Mouse (Mus musculus) left cerebral cortex, adult 9 months (tissue): ENCODE measurements around the gene Atp2a3.
A peak's percentile ranks its signal among the peaks of the same experiment; 100 is the strongest.

Experiments
- DNase-seq, 2 experiments: peaks; one replicate each; pipeline ENCODE4 v3.0.0; 2022; ENCODE audit warnings: low spot score in 2 of 2

Gene Atp2a3

GRCm38 (mm10) chr11:72954216-72954615 is 6.8 kb upstream of the Atp2a3 start:
- DNase-seq, result no peak

GRCm38 (mm10) chr11:72955339-72955974 is 5.5 kb upstream of the Atp2a3 start:
- DNase-seq, result no peak

- DNase-seq, result no peak
These were observed 3.7 kb upstream of the Atp2a3 start for GRCm38 (mm10) chr11:72957318-72957717.

DNA sequence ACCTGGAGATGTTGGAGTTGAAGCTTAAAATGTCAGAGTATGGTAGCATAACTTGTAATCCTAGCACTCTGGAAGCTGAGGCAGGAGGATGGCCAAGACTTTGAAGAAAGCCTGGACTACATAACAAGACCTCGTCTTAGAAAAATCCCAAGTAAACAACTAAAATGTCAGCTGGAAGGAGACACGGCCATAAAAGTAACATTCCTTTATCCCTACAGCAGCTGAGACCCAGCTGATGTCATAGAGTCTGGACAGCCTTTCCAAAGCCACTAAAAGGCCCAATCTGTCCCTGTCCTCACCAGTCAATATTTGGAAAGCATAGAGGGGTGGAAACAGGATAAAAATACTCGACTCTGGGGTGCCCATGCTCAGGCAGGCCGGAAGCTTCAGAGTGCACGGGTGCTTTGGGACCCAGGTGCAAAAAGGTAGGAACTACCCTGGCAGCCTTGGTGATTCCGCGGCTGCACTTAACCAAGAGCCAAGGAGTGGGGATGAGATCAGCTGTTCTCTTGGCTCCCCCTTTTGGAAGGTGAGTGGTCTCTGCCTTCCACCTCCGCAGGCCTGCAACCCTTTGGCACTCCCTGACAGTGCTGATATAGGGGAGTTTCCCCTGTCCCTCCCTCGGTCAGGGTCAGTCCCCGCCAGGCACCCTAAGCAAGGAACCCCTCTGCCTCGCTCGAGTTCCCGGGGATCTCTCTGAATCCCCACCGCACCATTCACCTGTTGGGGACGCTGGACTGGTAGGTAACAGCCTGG is 867 bp upstream of the Atp2a3 start:
- DNase-seq, result no peak

DNA sequence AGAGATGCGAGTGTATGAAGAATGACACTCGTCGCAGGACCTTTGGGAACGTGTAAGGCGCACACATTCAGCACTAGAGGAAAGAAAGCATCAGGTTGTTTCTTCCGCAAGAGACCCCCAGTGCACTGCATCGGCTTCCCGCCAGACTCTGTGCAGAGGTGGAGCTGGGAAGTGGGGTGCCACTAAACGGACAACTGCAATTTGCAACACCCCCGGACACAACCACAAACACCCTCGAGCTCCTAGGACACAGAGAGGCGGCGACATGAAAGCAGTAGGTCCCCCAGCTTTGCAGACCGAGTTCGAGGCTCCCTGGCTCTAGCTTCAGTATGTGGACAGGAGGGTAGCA is 272 bp upstream of the Atp2a3 start:
- DNase-seq, result no peak

DNA sequence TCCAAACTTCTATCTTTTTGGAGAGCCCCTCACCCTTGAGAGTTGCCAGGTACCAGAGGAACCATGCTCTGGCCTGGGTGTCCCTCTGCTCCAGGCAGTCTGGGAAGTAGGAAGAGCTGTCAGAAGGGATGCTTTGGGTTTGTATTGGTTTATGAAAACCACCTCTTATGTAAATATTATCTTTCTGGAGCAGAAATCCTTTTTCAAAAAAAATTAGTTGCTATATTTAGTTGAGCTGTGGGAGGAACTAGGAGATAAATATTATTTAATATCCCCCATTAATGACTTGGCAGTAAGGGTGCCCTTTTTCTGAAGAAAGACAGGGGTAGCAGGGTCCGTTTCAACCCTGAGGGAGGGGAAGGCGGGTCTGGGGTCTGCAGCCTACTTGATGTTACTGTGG is 1.4 kb downstream of the Atp2a3 start:
- DNase-seq, result no peak

GRCm38 (mm10) chr11:72963058-72963788 is 2.3 kb downstream of the Atp2a3 start:
- DNase-seq, result no peak

- no peak for DNase-seq
These were observed 2.9 kb downstream of the Atp2a3 start for GRCm38 (mm10) chr11:72963789-72964294.

- no peak for DNase-seq
These were observed 14.1 kb downstream of the Atp2a3 start for GRCm38 (mm10) chr11:72974995-72975503.

GRCm38 (mm10) chr11:72982516-72982915 is 21.5 kb downstream of the Atp2a3 start:
- no peak for DNase-seq

GRCm38 (mm10) chr11:72983283-72983682 is 22.3 kb downstream of the Atp2a3 start:
- no peak for DNase-seq

DNA sequence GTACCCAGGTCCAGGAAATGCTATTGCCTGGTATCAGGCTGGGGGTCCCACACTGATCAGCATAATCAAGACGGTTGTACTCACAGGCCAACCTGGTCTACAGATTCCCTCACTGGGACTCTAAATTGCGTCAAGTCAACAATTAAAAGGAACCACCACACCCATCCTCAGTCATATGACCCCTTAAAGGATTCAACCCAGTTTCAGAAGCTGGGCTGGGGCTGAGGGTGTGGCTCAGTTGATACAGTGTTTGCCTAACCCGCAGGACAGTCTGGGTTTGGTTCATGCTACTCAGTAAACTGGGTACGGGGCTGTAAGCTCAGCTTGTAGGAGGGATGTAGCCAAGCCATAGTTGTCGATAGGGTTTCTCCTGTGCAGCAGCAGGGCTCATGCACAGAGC is 25.8 kb downstream of the Atp2a3 start:
- DNase-seq, result no peak

- DNase-seq, result no peak
These were observed 26.3 kb downstream of the Atp2a3 start for GRCm38 (mm10) chr11:72987234-72987633.

GRCm38 (mm10) chr11:72987807-72988206 is 26.8 kb downstream of the Atp2a3 start:
- no peak for DNase-seq

DNA sequence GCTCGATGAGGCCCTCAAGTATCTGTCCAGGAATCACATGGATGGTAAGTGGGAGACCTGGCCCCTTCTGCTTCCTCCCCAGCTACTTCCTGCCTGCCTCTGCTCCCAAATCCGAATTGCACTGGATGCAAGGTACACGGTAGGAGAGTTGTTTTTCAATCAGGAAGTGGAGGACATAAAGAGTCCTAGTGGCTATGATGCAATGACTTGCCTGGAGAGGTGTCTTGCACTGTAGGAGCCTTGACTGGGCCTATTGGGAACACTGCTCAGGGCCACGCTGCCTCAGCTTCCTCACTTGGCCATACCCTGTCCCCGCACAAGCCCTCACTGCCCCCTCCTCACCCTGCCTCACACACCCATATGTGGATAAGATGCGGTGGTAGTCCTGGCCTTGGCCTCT is 28.1 kb downstream of the Atp2a3 start:
- no peak for DNase-seq

GRCm38 (mm10) chr11:72990688-72991087 is 29.7 kb downstream of the Atp2a3 start:
- no peak for DNase-seq

DNA sequence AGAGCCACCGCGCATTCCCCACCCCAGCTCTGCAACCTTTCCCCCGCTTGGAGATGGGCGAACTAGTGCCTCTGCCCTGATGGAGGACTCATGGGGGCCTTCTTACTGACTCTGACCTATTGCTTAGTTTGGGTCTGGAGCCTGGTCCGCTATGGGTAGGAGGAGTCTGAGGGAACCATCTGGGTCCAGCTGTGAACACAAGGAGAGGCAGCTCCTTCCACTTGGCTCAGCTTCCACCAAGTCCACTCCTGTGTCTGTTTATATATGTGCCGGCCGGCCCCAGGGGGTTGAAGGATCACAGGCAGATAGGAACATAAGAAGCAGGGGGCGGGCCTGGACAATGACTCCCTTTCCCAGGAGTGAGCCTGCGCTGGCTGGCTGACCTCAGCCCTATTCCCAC is 31.0 kb downstream of the Atp2a3 start:
- no peak for DNase-seq

- DNase-seq, result no peak
These were observed 35.4 kb downstream of the Atp2a3 start for GRCm38 (mm10) chr11:72996346-72996745.

- no peak for DNase-seq
These were observed 35.8 kb downstream of the Atp2a3 start for GRCm38 (mm10) chr11:72996781-72997180.

DNA sequence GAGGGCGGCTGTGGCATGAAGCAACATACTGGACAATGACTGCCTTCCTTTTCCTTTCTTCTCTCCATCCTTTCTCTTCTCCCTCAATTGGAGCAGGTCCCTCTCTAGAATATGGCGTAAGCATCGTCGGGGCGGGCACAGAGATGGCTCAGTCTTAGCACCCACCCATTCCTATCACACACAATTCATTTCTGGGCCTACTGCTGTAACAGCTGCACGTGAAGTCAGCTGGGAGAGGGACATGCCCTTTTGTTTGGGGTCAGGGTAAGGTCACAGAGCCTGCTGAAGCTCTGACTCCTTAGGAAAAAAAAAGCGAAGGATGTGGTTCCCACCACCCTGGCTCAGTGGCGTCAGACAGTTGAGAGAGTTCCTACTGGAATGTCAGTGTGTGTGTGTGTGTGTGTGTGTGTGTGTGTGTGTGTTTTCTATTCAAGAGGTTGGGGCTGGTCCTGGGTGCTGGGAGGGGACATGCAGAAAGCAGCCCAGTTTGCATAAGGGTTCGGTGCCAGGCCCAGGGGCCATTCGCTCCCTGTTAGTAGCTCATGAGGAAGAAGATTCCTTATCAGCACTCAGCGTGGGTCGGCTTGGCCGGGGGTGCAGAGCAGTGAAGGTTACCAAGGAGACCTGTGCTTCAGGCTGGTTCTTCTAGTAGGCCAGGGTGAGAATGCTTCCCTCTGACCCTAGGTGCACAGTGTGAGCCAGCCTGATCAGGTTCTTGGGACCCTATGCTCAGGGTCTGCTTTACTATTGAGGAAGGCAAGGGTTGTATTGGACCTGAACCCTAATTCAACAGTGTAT is 36.8 kb downstream of the Atp2a3 start:
- DNase-seq, result no peak

DNA sequence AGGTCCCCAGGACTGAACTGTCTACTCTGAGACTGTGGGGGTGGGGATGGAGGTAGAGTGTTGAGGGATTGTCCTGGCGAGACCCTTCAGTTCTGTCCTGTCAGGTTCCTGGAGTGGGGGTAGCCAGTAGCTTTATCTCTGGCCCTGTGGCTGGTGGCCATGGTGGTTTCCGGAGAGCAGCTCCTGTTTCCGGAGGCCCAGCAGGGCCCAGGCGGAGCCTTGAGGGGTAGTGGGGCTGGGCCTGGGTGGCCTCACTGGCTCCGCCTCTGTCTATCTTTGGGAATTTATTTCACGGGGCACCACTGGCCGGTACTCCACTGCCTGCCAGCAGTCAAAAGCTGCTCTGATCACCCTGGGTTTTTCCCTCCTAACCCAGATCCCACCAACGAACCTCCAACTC is 37.8 kb downstream of the Atp2a3 start, which contains the start of gene P2rx1:
Gene P2rx1, plus strand, starts transcription at position 333 of the 400 bp plus-strand sequence.
- no peak for DNase-seq

DNA sequence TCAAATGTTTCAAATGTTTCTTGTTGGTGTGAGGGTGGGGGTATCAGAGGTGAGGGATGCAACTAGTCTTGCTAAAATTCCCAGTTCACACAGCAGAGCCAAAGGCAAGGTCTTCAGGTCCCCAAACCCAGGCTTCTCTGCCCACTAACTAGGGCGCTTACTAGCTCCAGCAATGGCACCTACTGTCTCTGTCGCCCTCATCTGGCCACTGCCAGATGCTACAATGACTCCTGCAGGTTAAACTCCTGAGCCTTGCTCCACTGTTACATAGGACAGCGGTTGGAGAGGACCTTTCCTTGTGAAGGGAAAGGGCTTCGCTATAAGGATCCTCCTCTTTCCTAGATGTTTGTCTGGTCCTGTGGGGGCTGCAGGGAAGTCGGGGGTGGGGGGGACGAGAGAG is 40.1 kb downstream of the Atp2a3 start:
- DNase-seq, result peak in 1 of 2 experiments; percentile 73
